Mouse (Mus musculus): Measurements from ENCODE around the gene Pou3f1.

Pou3f1 gene

DNA sequence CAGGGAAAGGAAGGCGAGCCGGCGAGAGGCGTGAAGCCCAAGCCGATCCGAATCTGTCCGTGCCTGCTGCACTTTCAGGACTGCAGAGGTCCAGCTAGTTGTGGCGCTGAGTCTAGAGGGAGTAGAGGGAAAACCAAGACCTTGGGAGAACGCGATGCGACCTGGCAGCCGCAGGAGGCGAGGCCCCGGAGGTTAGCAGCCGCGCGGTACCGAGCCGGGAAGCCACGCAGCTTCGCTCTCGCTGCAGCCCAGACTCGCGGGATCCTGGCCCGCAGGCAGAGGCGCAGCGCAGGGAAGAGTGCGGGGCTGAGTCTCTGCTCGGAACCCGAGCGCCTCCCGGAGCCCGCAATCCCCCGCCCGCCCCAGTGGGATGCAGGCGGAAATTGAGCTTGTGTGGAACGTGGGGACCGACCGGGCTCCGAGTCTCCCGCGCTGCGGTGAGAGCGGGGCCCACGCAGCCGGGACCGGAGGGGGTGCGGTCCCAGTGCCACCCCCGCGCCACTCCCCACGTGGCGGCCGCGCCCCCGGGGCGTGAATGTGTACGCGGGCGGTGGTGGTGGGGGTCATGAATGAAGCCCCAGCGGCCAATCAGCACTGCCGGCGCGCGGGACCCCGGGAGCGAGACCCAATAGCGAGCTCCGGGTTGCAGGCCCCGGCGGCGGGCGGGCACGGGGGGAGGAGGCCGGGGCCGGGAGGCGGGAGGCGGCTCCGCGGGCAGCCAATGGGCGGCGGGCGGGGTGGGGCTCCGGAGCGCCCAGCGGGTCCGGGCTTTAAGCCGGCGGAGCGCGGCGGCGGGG lies 445 bp downstream of the Pou3f1 start:
- no peak for DNase-seq (ENCODE audit: low read depth)

DNA sequence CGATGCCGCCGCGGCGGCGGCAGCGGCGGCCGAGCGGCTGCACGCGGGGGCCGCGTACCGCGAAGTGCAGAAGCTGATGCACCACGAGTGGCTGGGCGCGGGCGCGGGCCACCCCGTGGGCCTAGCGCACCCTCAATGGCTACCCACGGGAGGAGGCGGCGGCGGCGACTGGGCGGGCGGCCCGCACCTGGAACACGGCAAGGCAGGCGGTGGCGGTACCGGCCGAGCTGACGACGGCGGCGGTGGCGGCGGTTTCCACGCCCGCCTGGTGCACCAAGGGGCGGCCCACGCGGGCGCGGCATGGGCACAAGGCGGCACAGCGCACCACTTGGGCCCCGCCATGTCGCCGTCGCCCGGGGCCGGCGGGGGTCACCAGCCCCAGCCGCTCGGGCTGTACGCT lies 1.2 kb downstream of the Pou3f1 start:
- DNase-seq (ENCODE audit: low read depth): no peak

DNA sequence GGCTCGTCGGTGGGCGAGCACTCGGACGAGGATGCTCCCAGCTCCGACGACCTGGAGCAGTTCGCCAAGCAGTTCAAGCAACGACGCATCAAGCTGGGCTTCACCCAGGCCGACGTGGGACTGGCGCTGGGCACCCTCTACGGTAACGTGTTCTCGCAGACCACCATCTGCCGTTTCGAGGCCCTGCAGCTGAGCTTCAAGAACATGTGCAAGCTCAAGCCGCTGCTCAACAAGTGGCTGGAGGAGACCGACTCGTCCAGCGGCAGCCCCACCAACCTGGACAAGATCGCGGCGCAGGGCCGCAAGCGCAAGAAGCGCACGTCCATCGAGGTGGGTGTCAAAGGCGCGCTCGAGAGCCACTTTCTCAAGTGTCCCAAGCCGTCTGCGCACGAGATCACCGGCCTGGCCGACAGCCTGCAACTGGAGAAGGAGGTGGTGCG lies 1.8 kb downstream of the Pou3f1 start:
- DNase-seq (ENCODE audit: low read depth): no peak

GRCm38 (mm10) chr4:124659251-124660217 lies 2.9 kb downstream of the Pou3f1 start:
- DNase-seq (ENCODE audit: low read depth): no peak

GRCm38 (mm10) chr4:124660603-124661002 lies 4.0 kb downstream of the Pou3f1 start:
- DNase-seq (ENCODE audit: low read depth): no peak

- peak; percentile 24 for DNase-seq (ENCODE audit: low read depth)
Measured at GRCm38 (mm10) chr4:124663034-124663433, 6.4 kb downstream of the Pou3f1 start.

- no peak for DNase-seq (ENCODE audit: low read depth)
Measured at GRCm38 (mm10) chr4:124664185-124664584, 7.6 kb downstream of the Pou3f1 start.

DNA sequence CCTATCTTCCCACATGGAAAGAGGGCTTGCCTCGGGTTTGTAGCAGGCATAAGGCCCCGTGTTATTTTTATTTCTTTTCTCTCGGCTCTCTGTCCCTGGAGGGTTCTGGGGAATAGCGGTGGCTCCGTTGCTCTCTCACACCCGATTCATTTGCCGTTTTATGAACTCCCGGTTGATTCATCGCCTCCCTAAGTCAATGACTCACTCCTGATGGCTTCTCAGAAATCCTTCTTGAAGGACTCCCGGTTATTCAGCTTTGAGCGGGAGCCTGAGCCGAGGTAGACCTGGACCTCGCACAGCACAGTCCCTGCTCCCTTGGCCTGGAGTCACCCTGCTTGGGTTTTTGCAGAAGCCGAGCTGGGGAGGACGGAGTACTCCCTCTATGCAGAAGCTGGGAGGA lies 8.0 kb downstream of the Pou3f1 start:
- DNase-seq (ENCODE audit: low read depth): no peak

GRCm38 (mm10) chr4:124667476-124668033 lies 10.9 kb downstream of the Pou3f1 start:
- DNase-seq (ENCODE audit: low read depth): no peak

DNA sequence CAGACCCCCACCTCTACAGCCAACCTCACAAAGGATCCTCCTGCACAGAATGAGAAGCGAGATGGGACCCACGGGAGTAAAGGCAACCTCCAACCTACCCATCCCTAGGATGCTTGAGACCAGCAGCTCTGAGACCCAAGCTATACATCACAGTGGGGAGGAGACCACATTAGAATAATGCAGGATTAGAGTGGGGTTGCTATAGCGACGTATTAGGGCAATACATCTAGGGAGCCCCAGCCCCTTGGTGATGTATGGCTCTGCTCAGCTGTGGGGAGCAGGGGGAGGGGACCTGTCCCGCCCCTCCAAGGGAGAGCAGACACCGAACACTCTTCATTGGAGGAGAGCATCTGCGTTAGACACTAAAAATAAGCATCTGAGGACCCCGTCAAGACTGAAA lies 11.5 kb downstream of the Pou3f1 start:
- DNase-seq (ENCODE audit: low read depth): no peak

GRCm38 (mm10) chr4:124670232-124670631 lies 13.6 kb downstream of the Pou3f1 start:
- DNase-seq (ENCODE audit: low read depth): no peak

DNA sequence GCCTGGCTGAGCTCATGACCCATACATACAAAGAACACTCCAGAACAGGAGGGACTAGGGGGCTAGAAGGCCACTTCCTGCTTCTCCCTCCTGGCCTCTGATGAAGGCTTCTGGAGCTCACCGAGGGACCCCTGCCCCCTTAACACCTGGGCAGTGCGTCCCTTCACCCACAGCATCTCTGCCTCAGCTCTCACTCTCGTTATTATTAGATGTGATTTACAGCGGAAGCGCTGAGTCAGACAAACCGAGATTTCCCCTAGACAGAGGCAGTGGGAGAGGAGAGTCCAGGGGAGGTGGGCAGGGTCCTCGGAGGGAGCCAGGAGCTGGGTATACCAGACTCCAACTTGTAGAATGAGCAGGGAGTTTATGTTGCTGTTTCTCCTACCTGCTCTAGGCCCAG lies 15.0 kb downstream of the Pou3f1 start:
- DNase-seq (ENCODE audit: low read depth): no peak

GRCm38 (mm10) chr4:124672347-124673320 lies 16.0 kb downstream of the Pou3f1 start:
- DNase-seq (ENCODE audit: low read depth): no peak

DNA sequence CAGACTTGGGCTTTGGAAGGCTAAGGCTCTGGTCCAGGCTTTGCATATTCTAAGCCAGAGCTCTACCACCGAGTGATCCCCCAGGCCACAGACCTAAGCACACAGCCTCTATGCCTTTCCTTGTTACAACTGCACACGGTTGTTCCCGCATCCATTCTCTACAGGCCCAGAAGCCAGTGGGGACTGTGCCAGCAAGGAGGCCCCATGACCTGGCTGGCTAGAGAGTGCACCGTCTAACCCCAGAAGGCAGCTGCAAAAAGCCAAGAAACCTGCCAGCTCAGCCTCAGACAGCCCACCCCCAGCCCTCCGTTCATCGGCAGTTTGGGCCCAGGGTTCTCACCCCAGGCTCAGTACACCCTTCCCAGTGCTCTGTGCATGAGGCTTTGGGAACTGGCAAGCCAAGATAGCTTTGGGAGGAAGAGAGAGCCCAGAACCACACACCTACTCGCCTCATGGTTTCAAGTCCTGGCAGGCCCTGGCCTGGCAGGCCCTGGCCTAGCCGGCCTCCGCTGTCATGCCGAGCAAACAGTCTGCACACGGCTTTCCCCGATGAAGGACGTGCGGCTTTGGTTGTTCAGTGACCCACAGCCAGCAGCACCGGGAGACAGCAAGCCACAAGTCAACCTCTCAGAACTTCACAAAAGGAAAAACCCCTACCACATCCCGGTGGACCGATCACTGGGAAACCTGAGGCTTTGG lies 17.9 kb downstream of the Pou3f1 start:
- no peak for DNase-seq (ENCODE audit: low read depth)

DNA sequence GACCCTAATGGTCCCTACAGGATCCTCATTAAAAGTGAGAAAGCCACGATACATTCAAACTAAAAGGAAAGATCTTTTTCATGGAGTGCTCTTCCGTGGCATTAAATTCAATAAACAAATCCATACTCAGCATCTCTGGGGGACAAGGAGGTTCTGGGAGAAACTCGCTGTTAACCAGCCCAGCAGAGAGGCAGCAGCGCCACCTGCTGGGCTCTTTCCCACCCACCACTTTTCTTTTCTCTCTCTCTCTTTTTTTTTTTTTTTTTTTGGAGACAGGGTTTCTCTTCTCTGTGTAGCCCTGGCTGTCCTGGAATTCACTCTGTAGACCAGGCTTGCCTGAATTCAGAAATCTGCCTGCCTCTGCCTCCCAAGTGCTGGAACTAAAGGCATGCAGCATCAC lies 18.4 kb downstream of the Pou3f1 start:
- DNase-seq (ENCODE audit: low read depth): peak; percentile 69

DNA sequence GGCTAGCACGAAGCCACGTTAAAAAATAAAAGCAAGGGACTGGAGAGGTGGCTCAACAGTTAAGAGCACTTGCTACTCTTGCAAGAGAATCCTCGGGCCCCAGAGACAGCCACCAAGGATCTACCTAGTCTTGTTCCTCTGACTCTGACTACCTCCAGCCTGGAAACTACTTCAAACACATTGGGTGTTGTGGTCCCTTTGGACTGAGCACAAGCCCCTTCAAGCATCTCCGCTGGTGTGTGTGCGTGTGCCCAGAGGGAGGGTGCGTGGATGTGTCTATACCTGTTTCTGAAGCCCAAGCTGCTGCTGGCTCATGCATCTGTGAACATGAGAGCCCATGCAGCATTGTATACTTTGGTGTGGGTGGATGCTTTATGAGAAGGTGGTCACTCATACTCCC lies 19.4 kb downstream of the Pou3f1 start:
- no peak for DNase-seq (ENCODE audit: low read depth)

GRCm38 (mm10) chr4:124682270-124682669 lies 25.7 kb downstream of the Pou3f1 start:
- peak; percentile 66 for DNase-seq (ENCODE audit: low read depth)

DNA sequence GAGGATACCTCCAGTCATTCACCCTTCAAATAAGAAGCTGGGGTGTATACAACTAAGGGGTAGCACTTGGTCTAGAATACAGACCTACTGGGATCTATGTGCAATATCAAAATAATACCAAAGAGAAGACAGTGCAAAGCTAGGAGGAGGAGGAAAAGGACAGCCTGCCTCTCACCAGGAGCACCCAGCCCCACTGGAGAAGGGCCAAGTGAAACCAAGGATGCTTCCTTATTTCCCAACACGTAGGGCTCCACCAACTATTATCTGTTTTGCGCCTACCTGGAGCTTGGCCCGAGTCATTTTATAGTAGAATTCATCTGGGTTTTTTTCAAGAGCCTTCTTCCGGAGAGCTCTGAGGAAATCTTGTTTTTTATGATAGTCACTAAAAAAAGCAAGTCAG lies 26.9 kb downstream of the Pou3f1 start:
- DNase-seq (ENCODE audit: low read depth): no peak

DNA sequence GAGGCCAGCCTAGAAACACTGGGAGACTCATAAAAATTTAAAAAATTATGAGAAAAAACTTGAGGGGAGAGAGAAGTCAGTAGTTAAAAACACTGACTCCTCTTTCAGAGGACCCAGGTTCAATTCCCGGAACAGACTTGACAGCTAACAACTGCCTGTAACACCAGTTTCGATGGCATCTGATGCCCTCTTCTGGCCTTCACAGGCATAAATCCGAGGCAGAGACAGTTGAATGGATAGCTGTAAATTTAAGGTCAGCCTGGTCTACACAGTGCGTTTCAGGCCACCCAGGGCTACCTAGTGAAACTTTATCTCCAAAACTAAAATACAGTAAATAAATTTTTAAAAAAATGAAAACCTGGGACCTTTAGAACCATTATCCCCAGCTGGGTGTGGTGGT lies 28.4 kb downstream of the Pou3f1 start:
- DNase-seq (ENCODE audit: low read depth): no peak

- no peak for DNase-seq (ENCODE audit: low read depth)
Measured at GRCm38 (mm10) chr4:124685453-124685852, 28.8 kb downstream of the Pou3f1 start.

GRCm38 (mm10) chr4:124685897-124686402 lies 29.3 kb downstream of the Pou3f1 start:
- peak; percentile 63 for DNase-seq (ENCODE audit: low read depth)

Measured in 416B (cell line).